Mouse (Mus musculus) gonadal fat pad, adult 2 months (tissue): Measurements from ENCODE around the gene Xiap. TPM values are rescaled to one million over a fixed set of nuclear protein-coding genes. Genes with fewer than 3 reads are reported as not detected.

Experiments used
- DNase-seq: peaks from one replicate; pipeline ENCODE4 v3.0.0-alpha.2; 2012; ENCODE audit warnings: low read depth
- polyA plus RNA-seq: library from polyadenylated mRNA; depleted of rRNA; stranded (reverse); fragments of >200 nt; gene quantifications from 2 replicates; pipeline ENCODE4 v1.2.3, GENCODE M21; 2012

Xiap gene
- polyA plus RNA-seq, 1 experiment = 10.3 TPM

DNA sequence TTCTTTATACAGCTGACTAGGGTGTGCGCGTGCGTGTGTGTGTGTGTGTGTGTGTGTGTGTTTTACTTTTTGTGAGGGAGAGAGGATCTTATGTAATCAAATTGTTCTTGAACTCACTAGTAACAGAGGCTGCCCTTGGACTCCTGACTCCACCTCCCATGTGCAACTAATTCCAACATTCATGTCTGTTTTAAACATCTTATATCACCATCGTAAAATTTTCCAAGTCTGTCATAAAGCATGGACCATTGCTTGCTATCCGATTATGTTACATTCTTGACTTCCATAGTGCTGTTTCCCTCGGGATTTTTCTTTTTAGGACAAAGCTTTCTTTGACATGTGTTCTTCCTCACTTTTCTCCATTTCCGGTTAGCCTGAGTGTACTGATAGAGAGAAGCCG is 28.3 kb downstream of the Xiap start:
- no peak for DNase-seq

- no peak for DNase-seq
Measured at GRCm38 (mm10) chrX:42088136-42088535, 28.7 kb downstream of the Xiap start.

GRCm38 (mm10) chrX:42107137-42107536 is 47.7 kb downstream of the Xiap start:
- DNase-seq = no peak

GRCm38 (mm10) chrX:42110585-42110984 is 51.1 kb downstream of the Xiap start:
- no peak for DNase-seq

DNA sequence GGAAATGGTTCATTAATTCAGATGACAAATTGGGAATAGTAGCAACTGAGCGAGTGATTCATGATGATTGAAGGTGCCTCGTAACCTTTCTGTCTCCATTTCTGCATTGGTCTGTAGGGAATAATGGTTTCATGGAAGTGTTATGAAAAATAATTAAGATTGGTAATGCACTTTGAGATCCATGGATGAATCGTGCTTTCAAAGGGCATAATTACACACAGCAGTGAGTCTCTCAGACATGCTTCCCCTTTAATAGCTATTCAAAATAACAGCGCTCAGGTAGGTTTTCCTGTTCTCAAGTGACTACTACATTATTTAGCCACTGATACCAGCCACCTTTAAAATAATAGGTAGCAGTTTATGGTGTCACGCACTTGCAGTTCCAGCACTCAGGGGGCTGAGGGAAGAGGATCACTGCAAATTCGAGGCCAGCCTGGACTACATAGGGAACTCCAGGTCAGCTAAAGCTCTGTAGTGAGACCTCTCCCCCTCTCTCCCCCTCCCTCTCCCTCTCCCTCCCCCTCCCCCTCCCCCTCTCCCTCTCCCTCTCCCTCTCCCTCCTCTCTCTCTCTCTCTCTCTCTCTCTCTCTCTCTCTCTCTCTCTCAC is 60.1 kb downstream of the Xiap start:
- no peak for DNase-seq

GRCm38 (mm10) chrX:42124963-42125697 is 65.7 kb downstream of the Xiap start:
- no peak for DNase-seq

- no peak for DNase-seq
Measured at GRCm38 (mm10) chrX:42139882-42140281, 80.4 kb downstream of the Xiap start.

DNA sequence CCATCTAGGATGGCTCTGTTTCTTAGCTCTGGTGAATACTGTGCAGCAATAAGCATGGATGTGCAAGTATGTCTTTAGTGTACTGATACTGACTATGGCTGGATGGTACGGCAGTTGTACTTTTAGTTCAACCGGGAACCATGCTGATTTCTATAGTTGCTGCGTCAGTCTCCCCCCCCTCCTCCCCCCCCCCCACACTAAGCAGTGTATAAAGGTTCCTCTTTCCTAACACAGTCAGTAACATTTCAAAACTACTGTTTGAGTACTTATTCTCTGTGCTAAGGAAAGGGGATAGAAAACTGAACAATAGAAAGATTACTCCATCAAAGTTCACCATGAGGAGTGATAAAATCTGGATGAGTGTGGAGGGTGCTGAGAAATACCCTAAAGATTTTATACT is 83.1 kb downstream of the Xiap start:
- DNase-seq = no peak

- DNase-seq = no peak
Measured at GRCm38 (mm10) chrX:42143991-42144390, 84.5 kb downstream of the Xiap start.

DNA sequence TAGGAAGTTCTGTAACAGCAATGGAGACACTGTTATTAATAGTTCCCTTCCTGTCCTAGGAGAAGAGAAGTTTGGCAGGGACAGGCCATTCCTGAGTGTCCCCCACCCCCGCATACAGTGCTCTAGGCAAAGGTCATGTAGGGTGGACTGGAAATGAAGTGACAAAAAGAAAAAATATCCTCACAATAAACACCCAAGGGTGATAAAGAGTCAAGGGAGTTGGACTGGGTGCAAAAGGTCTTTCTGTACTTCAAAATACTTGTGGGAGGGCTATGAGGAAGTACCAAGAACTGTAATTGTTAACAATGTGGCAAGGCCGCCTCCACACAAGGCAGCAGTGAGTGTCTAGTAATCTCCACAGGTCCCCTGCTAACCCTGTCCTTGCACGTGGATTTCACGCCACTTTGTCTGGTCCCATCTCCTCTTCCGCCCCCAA is 88.6 kb downstream of the Xiap start:
- DNase-seq = peak; percentile 50

GRCm38 (mm10) chrX:42148788-42149556 is 89.5 kb downstream of the Xiap start, which contains the start of gene Stag2:
TSS of gene Stag2 (plus strand) at chrX:42149317.
- no peak for DNase-seq

GRCm38 (mm10) chrX:42149557-42150345 is 90.3 kb downstream of the Xiap start:
- DNase-seq = no peak

DNA sequence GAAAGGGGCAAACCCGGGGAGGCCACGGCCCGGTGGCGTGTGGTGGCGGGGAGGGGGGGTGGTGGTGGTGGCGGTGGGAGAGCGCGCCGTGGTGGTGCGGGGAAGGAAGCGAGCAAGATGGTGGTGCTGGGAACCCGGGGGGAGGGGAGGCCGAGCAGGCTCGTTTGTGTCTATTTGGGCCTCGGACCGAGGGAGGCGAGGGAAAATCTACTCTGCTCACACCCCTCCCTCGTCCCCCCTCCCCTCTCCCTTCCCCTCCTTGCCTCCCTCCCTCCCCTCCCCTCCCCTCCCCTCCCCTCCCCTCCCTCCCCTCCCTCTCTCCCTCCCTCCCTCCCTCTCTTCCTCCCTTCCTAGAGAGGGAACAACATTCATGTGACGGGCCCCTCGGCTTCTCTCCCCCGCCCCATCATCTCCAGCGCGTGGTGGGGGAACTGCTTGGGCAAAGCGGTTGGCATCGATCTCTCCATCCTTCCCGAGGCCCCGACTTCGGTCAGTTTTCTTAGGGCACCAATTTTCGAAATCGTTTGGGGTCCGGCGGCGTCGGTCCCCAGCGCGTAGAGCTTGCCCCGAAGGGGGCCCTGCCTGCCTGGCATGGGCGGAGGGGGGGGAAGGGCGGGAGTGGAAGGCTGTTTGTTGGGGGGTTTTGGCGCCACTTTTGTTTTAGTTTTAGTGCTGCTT is 91.0 kb downstream of the Xiap start:
- DNase-seq = no peak

GRCm38 (mm10) chrX:42151024-42151754 is 91.7 kb downstream of the Xiap start:
- no peak for DNase-seq

GRCm38 (mm10) chrX:42151903-42152369 is 92.5 kb downstream of the Xiap start:
- peak; percentile 54 for DNase-seq

DNA sequence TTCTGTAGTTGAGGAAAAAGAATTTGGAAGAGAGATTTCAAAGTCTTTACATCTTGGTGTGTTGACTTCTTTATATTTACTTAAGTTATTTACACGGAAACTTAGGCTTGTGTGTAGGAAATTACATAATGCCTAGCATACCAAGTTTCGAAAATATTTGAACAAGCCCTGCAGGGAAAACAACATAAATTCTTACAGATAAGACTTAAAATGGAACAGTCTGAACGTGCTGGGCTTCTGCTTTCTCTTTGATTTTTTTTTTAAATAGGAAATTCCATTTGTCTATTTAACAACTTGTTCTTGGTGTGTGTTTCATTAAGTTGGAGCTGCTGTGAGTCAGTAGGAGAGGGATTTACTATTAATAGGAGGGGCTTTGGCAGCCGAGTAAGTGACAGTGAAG is 93.6 kb downstream of the Xiap start:
- DNase-seq = no peak
